Mouse (Mus musculus): ENCODE data around the gene Pcnx. TPM values are rescaled to one million over a fixed set of nuclear protein-coding genes. Genes with fewer than 3 reads are reported as not detected.
"Not testable (repeated sequence)": the region's sequence is repeated elsewhere in the genome, so short reads cannot be mapped to it uniquely, and the experiment has no call there.

The Pcnx gene
- polyA plus RNA-seq, 1 experiment from 2014 or later, result 13.3 TPM

- ATAC-seq (replicated peaks; ENCODE audit: insufficient number of reproducible peaks, low FRiP score, low TSS enrichment, low read depth), result no peak
- H3K36me3 ChIP-seq (replicated peaks; ENCODE audit: control insufficient read depth, insufficient read depth, low read depth, low read length), result peaks cover under 1% of the 10 kb centered on the region
- no peaks in the 10 kb centered on the region for H3K27me3 ChIP-seq (ENCODE audit: control insufficient read depth, insufficient read depth, low read length)
- H3K4me3 ChIP-seq (ENCODE audit: low read depth, low read length), result no peak overlapping the region
- H3K9ac ChIP-seq (replicated peaks; ENCODE audit: low read length), result no peak overlapping the region
- no peaks in the 10 kb centered on the region for H3K9me3 ChIP-seq (replicated peaks; ENCODE audit: control insufficient read depth, low read length)
- WGBS, result 84% methylated on average over 4 of the region's 4 CpGs
- H3K4me1 ChIP-seq (ENCODE audit: control insufficient read depth, insufficient read depth, low read length), result no peaks in the 10 kb centered on the region
- no peak overlapping the region for H3K27ac ChIP-seq (replicated peaks; ENCODE audit: low read depth, low read length)
- no peak for DNase-seq (ENCODE audit: low spot score)
- no peak overlapping the region for H3K4me2 ChIP-seq (ENCODE audit: low read depth, low read length)
Observed at GRCm38 (mm10) chr12:81977346-81977745, 117.5 kb downstream of the Pcnx start.

GRCm38 (mm10) chr12:81979312-81979711 lies 119.5 kb downstream of the Pcnx start:
- peaks cover 3% of the 10 kb centered on the region for H3K36me3 ChIP-seq (replicated peaks; ENCODE audit: control insufficient read depth, insufficient read depth, low read depth, low read length)
- no peak overlapping the region for H3K27ac ChIP-seq (replicated peaks; ENCODE audit: low read depth, low read length)
- H3K4me1 ChIP-seq (ENCODE audit: control insufficient read depth, insufficient read depth, low read length), result no peaks in the 10 kb centered on the region
- no peak for DNase-seq (ENCODE audit: low spot score)
- no peak overlapping the region for H3K4me3 ChIP-seq (ENCODE audit: low read depth, low read length)
- H3K4me2 ChIP-seq (ENCODE audit: low read depth, low read length), result no peak overlapping the region
- no peaks in the 10 kb centered on the region for H3K27me3 ChIP-seq (ENCODE audit: control insufficient read depth, insufficient read depth, low read length)
- H3K9ac ChIP-seq (replicated peaks; ENCODE audit: low read length), result no peak overlapping the region
- H3K9me3 ChIP-seq (replicated peaks; ENCODE audit: control insufficient read depth, low read length), result no peaks in the 10 kb centered on the region
- 86% methylated on average over 2 of the region's 2 CpGs for WGBS
- ATAC-seq (replicated peaks; ENCODE audit: insufficient number of reproducible peaks, low FRiP score, low TSS enrichment, low read depth), result no peak

GRCm38 (mm10) chr12:81992106-81992505 lies 132.3 kb downstream of the Pcnx start:
- H3K4me1 ChIP-seq (ENCODE audit: control insufficient read depth, insufficient read depth, low read length), result no peaks in the 10 kb centered on the region
- 91% methylated on average over 4 of the region's 4 CpGs for WGBS
- DNase-seq (ENCODE audit: low spot score), result no peak
- no peaks in the 10 kb centered on the region for H3K9me3 ChIP-seq (replicated peaks; ENCODE audit: control insufficient read depth, low read length)
- H3K27me3 ChIP-seq (ENCODE audit: control insufficient read depth, insufficient read depth, low read length), result no peaks in the 10 kb centered on the region
- no peak for ATAC-seq (replicated peaks; ENCODE audit: insufficient number of reproducible peaks, low FRiP score, low TSS enrichment, low read depth)
- peaks cover 5% of the 10 kb centered on the region for H3K36me3 ChIP-seq (replicated peaks; ENCODE audit: control insufficient read depth, insufficient read depth, low read depth, low read length)
- no peak overlapping the region for H3K4me3 ChIP-seq (ENCODE audit: low read depth, low read length)
- H3K9ac ChIP-seq (replicated peaks; ENCODE audit: low read length), result no peak overlapping the region
- no peak overlapping the region for H3K27ac ChIP-seq (replicated peaks; ENCODE audit: low read depth, low read length)
- no peak overlapping the region for H3K4me2 ChIP-seq (ENCODE audit: low read depth, low read length)

GRCm38 (mm10) chr12:81992996-81993395 lies 133.2 kb downstream of the Pcnx start:
- no peaks in the 10 kb centered on the region for H3K4me1 ChIP-seq (ENCODE audit: control insufficient read depth, insufficient read depth, low read length)
- no peak for DNase-seq (ENCODE audit: low spot score)
- no peak overlapping the region for H3K27ac ChIP-seq (replicated peaks; ENCODE audit: low read depth, low read length)
- H3K9me3 ChIP-seq (replicated peaks; ENCODE audit: control insufficient read depth, low read length), result no peaks in the 10 kb centered on the region
- peaks cover 5% of the 10 kb centered on the region for H3K36me3 ChIP-seq (replicated peaks; ENCODE audit: control insufficient read depth, insufficient read depth, low read depth, low read length)
- H3K27me3 ChIP-seq (ENCODE audit: control insufficient read depth, insufficient read depth, low read length), result no peaks in the 10 kb centered on the region
- H3K4me3 ChIP-seq (ENCODE audit: low read depth, low read length), result no peak overlapping the region
- no peak overlapping the region for H3K9ac ChIP-seq (replicated peaks; ENCODE audit: low read length)
- H3K4me2 ChIP-seq (ENCODE audit: low read depth, low read length), result no peak overlapping the region
- no peak for ATAC-seq (replicated peaks; ENCODE audit: insufficient number of reproducible peaks, low FRiP score, low TSS enrichment, low read depth)
- WGBS, result 91% methylated on average over 6 of the region's 6 CpGs

GRCm38 (mm10) chr12:81994911-81995667 lies 135.3 kb downstream of the Pcnx start:
- H3K27me3 ChIP-seq (ENCODE audit: control insufficient read depth, insufficient read depth, low read length), result no peaks in the 10 kb centered on the region
- H3K27ac ChIP-seq (replicated peaks; ENCODE audit: low read depth, low read length), result no peak overlapping the region
- no peaks in the 10 kb centered on the region for H3K4me1 ChIP-seq (ENCODE audit: control insufficient read depth, insufficient read depth, low read length)
- H3K4me3 ChIP-seq (ENCODE audit: low read depth, low read length), result no peak overlapping the region
- DNase-seq (ENCODE audit: low spot score) (no peak), ATAC-seq (replicated peaks; ENCODE audit: insufficient number of reproducible peaks, low FRiP score, low TSS enrichment, low read depth) (no peak)
- WGBS, result 92% methylated on average over 20 of the region's 20 CpGs
- H3K9me3 ChIP-seq (replicated peaks; ENCODE audit: control insufficient read depth, low read length), result no peaks in the 10 kb centered on the region
- H3K9ac ChIP-seq (replicated peaks; ENCODE audit: low read length), result 0 out of 2 replicates have a peak overlapping the region, but pooled peaks have one; percentile 22
- no peak overlapping the region for H3K4me2 ChIP-seq (ENCODE audit: low read depth, low read length)
- H3K36me3 ChIP-seq (replicated peaks; ENCODE audit: control insufficient read depth, insufficient read depth, low read depth, low read length), result peaks cover 5% of the 10 kb centered on the region

GRCm38 (mm10) chr12:81996679-81997362 lies 137.0 kb downstream of the Pcnx start:
- Histone ChIP-seq H3K9ac (replicated peaks; ENCODE audit: low read length) (no peak overlapping the region), H3K9me3 (replicated peaks; ENCODE audit: control insufficient read depth, low read length) (no peaks in the 10 kb centered on the region), H3K4me3 (ENCODE audit: low read depth, low read length) (no peak overlapping the region), H3K27ac (replicated peaks; ENCODE audit: low read depth, low read length) (no peak overlapping the region), H3K4me2 (ENCODE audit: low read depth, low read length) (no peak overlapping the region), H3K36me3 (replicated peaks; ENCODE audit: control insufficient read depth, insufficient read depth, low read depth, low read length) (peaks cover 5% of the 10 kb centered on the region), H3K4me1 (ENCODE audit: control insufficient read depth, insufficient read depth, low read length) (no peaks in the 10 kb centered on the region), H3K27me3 (ENCODE audit: control insufficient read depth, insufficient read depth, low read length) (no peaks in the 10 kb centered on the region)
- ATAC-seq (replicated peaks; ENCODE audit: insufficient number of reproducible peaks, low FRiP score, low TSS enrichment, low read depth) (no peak), DNase-seq (ENCODE audit: low spot score) (no peak)
- 85% methylated on average over 14 of the region's 14 CpGs for WGBS

- H3K27me3 ChIP-seq (ENCODE audit: control insufficient read depth, insufficient read depth, low read length), result no peaks in the 10 kb centered on the region
- H3K36me3 ChIP-seq (replicated peaks; ENCODE audit: control insufficient read depth, insufficient read depth, low read depth, low read length), result peaks cover 5% of the 10 kb centered on the region
- H3K27ac ChIP-seq (replicated peaks; ENCODE audit: low read depth, low read length), result no peak overlapping the region
- ATAC-seq (replicated peaks; ENCODE audit: insufficient number of reproducible peaks, low FRiP score, low TSS enrichment, low read depth), result no peak
- no peaks in the 10 kb centered on the region for H3K4me1 ChIP-seq (ENCODE audit: control insufficient read depth, insufficient read depth, low read length)
- WGBS, result 44% methylated on average over 3 of the region's 3 CpGs
- H3K9me3 ChIP-seq (replicated peaks; ENCODE audit: control insufficient read depth, low read length), result no peaks in the 10 kb centered on the region
- no peak for DNase-seq (ENCODE audit: low spot score)
- H3K4me3 ChIP-seq (ENCODE audit: low read depth, low read length), result no peak overlapping the region
- no peak overlapping the region for H3K4me2 ChIP-seq (ENCODE audit: low read depth, low read length)
- no peak overlapping the region for H3K9ac ChIP-seq (replicated peaks; ENCODE audit: low read length)
Observed at GRCm38 (mm10) chr12:81997497-81997896, 137.7 kb downstream of the Pcnx start.

- ATAC-seq (replicated peaks; ENCODE audit: insufficient number of reproducible peaks, low FRiP score, low TSS enrichment, low read depth), result peak; percentile 70
- WGBS, result no CpG with 5 or more reads among the region's 6 CpGs
- H3K9ac ChIP-seq (replicated peaks; ENCODE audit: low read length); H3K27ac ChIP-seq (replicated peaks; ENCODE audit: low read depth, low read length); H3K9me3 ChIP-seq (replicated peaks; ENCODE audit: control insufficient read depth, low read length); H3K36me3 ChIP-seq (replicated peaks; ENCODE audit: control insufficient read depth, insufficient read depth, low read depth, low read length); H3K27me3 ChIP-seq (ENCODE audit: control insufficient read depth, insufficient read depth, low read length); H3K4me3 ChIP-seq (ENCODE audit: low read depth, low read length); H3K4me2 ChIP-seq (ENCODE audit: low read depth, low read length); DNase-seq (ENCODE audit: low spot score); H3K4me1 ChIP-seq (ENCODE audit: control insufficient read depth, insufficient read depth, low read length): not testable (repeated sequence)
Observed at GRCm38 (mm10) chr12:82002697-82003096, 142.9 kb downstream of the Pcnx start.

Data from embryonic facial prominence, embryonic 11.5 days (tissue).